ENCODE assay signal across 10 mouse cellular contexts in the genomic region with DNA sequence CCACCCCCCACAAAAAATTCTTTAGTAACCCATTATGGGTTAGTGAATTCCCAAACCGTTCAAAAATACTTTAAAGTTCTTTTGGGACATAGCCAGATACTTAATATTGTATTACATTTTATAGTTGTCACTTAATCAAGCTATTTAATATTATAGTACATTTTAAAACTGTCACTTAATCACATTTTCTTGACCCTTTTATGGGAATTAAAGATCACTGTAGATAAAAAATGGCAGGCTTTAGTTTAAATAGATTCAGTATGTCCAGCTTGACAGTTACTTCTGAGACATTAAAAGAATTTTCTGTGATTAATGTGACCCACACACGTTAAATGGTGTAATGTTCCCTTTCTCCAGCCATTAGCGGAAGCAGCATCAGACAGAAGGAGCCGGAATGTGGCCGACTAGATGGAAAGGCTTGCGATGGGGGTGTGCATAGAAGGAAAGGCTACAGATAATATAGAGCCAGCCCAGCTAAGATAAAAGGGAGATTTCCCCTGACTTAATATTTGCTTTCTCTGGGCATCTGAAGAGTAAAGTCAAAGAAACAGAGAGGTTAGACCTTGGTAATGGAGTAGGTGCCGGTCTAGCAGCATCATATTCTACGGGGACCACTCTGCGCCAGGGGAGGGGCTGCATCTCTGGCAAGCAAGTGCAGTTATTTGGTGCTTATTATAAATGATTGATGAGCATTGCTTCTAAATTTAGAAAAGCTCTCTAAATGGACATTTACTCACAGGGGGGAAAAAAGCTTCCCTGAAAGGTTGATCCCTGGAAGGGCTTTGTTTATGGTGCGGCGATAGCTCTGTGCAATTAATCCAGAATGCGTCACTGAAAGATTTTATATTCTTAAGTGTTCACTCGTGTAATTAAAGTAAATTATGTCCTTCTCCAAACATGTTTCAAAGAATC.
A peak's percentile ranks its signal among the peaks of the same experiment; 100 is the strongest.
DNase-seq lines count a peak whose midpoint lies in the region; ATAC-seq and TF ChIP-seq lines count a peak whose summit lies in the region.
"Had no signal": no experiment of that assay in that cellular context is flagged by ENCODE, and none has a peak within 500 bp of the region (broad histone marks: within the 10 kb centered on the region; RNA-seq: fewer than 3 reads in every experiment).

No protein-coding gene starts in this region.

- H3K9me3 ChIP-seq in lung, embryonic 15.5 days: no peaks in the 10 kb centered on the region
- no peaks in the 10 kb centered on the region for H3K9me3 ChIP-seq in forebrain, postnatal 0 days (ENCODE audit: low read length)
- H3K9me3 ChIP-seq in limb, embryonic 10.5 days (replicated peaks): no peaks in the 10 kb centered on the region
- H3K9me3 ChIP-seq in stomach, embryonic 14.5 days (ENCODE audit: control insufficient read depth, low read depth, low read length): no peaks in the 10 kb centered on the region
- H3K9me3 ChIP-seq: liver, embryonic 15.5 days had no signal

- no peak overlapping the region for H3K27ac ChIP-seq in lung, embryonic 15.5 days
- no peak overlapping the region for H3K27ac ChIP-seq in forebrain, postnatal 0 days (ENCODE audit: low read depth, low read length)
- no peak overlapping the region for H3K27ac ChIP-seq in limb, embryonic 10.5 days
- H3K27ac ChIP-seq in stomach, embryonic 14.5 days (ENCODE audit: low read length): no peak overlapping the region
- H3K27ac ChIP-seq: liver, embryonic 15.5 days had no signal

- no peaks in the 10 kb centered on the region for H3K36me3 ChIP-seq in lung, embryonic 15.5 days
- H3K36me3 ChIP-seq in forebrain, postnatal 0 days (ENCODE audit: insufficient read depth): no peaks in the 10 kb centered on the region
- no peaks in the 10 kb centered on the region for H3K36me3 ChIP-seq in limb, embryonic 10.5 days
- H3K36me3 ChIP-seq in stomach, embryonic 14.5 days (ENCODE audit: control insufficient read depth, insufficient read depth, low read length): no peaks in the 10 kb centered on the region
- H3K36me3 ChIP-seq: liver, embryonic 15.5 days had no signal

- peak overlapping the region; percentile 42 for H3K4me2 ChIP-seq in lung, embryonic 15.5 days
- peak overlapping the region; percentile 50 for H3K4me2 ChIP-seq in forebrain, postnatal 0 days (ENCODE audit: low read depth)
- H3K4me2 ChIP-seq in stomach, embryonic 14.5 days (replicated peaks; ENCODE audit: low read depth, low read length): peak overlapping the region; percentile 24
- H3K4me2 ChIP-seq: liver, embryonic 15.5 days had no signal

- no peak for DNase-seq in lung, postnatal 4 days
- peak; percentile 41 for DNase-seq in forebrain, postnatal 0 days
- DNase-seq in limb, embryonic 10.5 days (ENCODE audit: low spot score): peak; percentile 40
- no peak for DNase-seq in cerebellum, postnatal 36 days
- no peak for DNase-seq in c-Kit-positive CD71-positive TER-119-positive erythroid progenitor cells, embryonic 14.5 days (ENCODE audit: low spot score)
- no peak for DNase-seq in left cerebral cortex, adult 18-20 months (ENCODE audit: low spot score in 2 of 2)
- DNase-seq: gastrocnemius, postnatal 25 days had no signal

- no peaks in the 10 kb centered on the region for H3K27me3 ChIP-seq in lung, embryonic 15.5 days
- H3K27me3 ChIP-seq in forebrain, postnatal 0 days (ENCODE audit: insufficient read depth, low read length): 0 out of 2 replicates have a peak, but pooled peaks cover 14% of the 10 kb centered on the region
- H3K27me3 ChIP-seq in limb, embryonic 10.5 days (ENCODE audit: low read depth, poor library complexity, severe bottlenecking): no peaks in the 10 kb centered on the region
- no peaks in the 10 kb centered on the region for H3K27me3 ChIP-seq in stomach, embryonic 14.5 days (ENCODE audit: control insufficient read depth, insufficient read depth, low read length)
- H3K27me3 ChIP-seq: liver, embryonic 15.5 days had no signal

- ATAC-seq in lung, embryonic 15.5 days (ENCODE audit: borderline replicate concordance, extremely low read depth, low FRiP score, low TSS enrichment): peak; percentile 37; the same call in 1 of the 2 replicates
- ATAC-seq in forebrain, postnatal 0 days: peak; percentile 48; the same call in 1 of the 2 replicates
- ATAC-seq in stomach, embryonic 14.5 days (ENCODE audit: insufficient number of reproducible peaks, insufficient read depth, low FRiP score, low read depth): no peak; the same call in 1 of the 2 replicates

- H3K4me3 ChIP-seq in lung, embryonic 15.5 days: no peak overlapping the region; the same call in 1 of the 2 replicates
- peak overlapping the region; percentile 28 for H3K4me3 ChIP-seq in forebrain, postnatal 0 days (ENCODE audit: low read depth, low read length)
- peak overlapping the region; percentile 33 for H3K4me3 ChIP-seq in limb, embryonic 10.5 days
- H3K4me3 ChIP-seq in stomach, embryonic 14.5 days (ENCODE audit: low read depth, low read length): no peak overlapping the region
- H3K4me3 ChIP-seq: liver, embryonic 15.5 days had no signal

- no peak overlapping the region for H3K9ac ChIP-seq in lung, embryonic 15.5 days
- H3K9ac ChIP-seq in forebrain, postnatal 0 days: peak overlapping the region; percentile 34
- H3K9ac ChIP-seq in stomach, embryonic 14.5 days (replicated peaks; ENCODE audit: low read depth, low read length): no peak overlapping the region
- H3K9ac ChIP-seq: liver, embryonic 15.5 days had no signal

- H3K4me1 ChIP-seq in lung, embryonic 15.5 days: peaks cover 11% of the 10 kb centered on the region; the same call in 1 of the 2 replicates
- no peaks in the 10 kb centered on the region for H3K4me1 ChIP-seq in forebrain, postnatal 0 days (ENCODE audit: insufficient read depth)
- peaks cover 25% of the 10 kb centered on the region for H3K4me1 ChIP-seq in limb, embryonic 10.5 days
- no peaks in the 10 kb centered on the region; the same call in 1 of the 2 replicates for H3K4me1 ChIP-seq in stomach, embryonic 14.5 days (ENCODE audit: control insufficient read depth, insufficient read depth, low read length)
- H3K4me1 ChIP-seq: liver, embryonic 15.5 days had no signal

- no peak for TF ChIP-seq CTCF in forebrain, postnatal 0 days (IDR thresholded peaks at IDR 0.05; ENCODE audit: low read depth)

- WGBS in lung, embryonic 15.5 days: 23% methylated on average over 13 of the region's 13 CpGs
- WGBS in forebrain, postnatal 0 days: 24% methylated on average over 13 of the region's 13 CpGs
- WGBS in limb, embryonic 10.5 days: 29% methylated on average over 13 of the region's 13 CpGs
- 17% methylated on average over 13 of the region's 13 CpGs for WGBS in stomach, embryonic 14.5 days

Comparison
In these comparisons a context has a peak if more than half of its experiments do, and no peak if none do; other contexts are left out.
1. H3K4me3 ChIP-seq: peak in forebrain, postnatal 0 days (single experiment) and limb, embryonic 10.5 days (single experiment); none in lung, embryonic 15.5 days (single experiment) and stomach, embryonic 14.5 days (single experiment).
2. DNase-seq: peak in forebrain, postnatal 0 days (single experiment) and limb, embryonic 10.5 days (single experiment); none in lung, postnatal 4 days (0 of 2), cerebellum, postnatal 36 days (0 of 2), c-Kit-positive CD71-positive TER-119-positive erythroid progenitor cells, embryonic 14.5 days (single experiment) and left cerebral cortex, adult 18-20 months (0 of 2).
3. Peak in every context shown above with its lines, with median percentiles within 50 percentile points of each other: H3K4me2 ChIP-seq.